21 mouse cellular contexts compared by ENCODE assay signal in the genomic region with DNA sequence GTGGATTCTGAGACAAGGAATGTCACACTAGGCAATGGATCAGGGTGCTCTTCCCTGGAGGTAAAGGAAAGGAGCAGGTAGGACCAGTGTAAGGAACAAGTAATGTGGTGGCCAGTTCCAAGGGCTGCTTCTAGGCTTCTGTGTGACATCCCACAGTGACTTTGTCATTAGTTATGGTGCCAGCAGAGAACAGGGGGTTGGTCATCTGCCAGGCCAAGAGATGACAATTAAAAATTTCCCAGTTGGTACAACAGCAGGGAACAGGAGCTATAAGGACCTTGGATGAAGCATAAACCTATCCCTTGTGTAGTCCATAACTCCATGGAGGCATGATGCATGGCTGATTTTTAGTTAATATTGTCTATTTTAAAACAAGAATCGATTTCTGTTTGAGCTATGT.
A peak's percentile ranks its signal among the peaks of the same experiment; 100 is the strongest.
DNase-seq lines count a peak whose midpoint lies in the region; ATAC-seq lines count a peak whose summit lies in the region.
"Had no signal": no experiment of that assay in that cellular context is flagged by ENCODE, and none has a peak within 500 bp of the region (broad histone marks: within the 10 kb centered on the region; RNA-seq: fewer than 3 reads in every experiment).

No protein-coding gene starts in this region.

- H3K9ac ChIP-seq in heart, embryonic 11.5 days (ENCODE audit: low read depth, low read length): no peak overlapping the region
- H3K9ac ChIP-seq: embryonic facial prominence, embryonic 15.5 days; forebrain, embryonic 15.5 days; heart, embryonic 12.5 days; hindbrain, embryonic 14.5 days; intestine, embryonic 15.5 days had no signal

- no peak overlapping the region for H3K4me3 ChIP-seq in heart, embryonic 11.5 days (ENCODE audit: low read depth, low read length)
- H3K4me3 ChIP-seq: embryonic facial prominence, embryonic 15.5 days; erythroblast, embryonic 14.5 days; forebrain, embryonic 10.5 days; forebrain, embryonic 15.5 days; heart, adult 2 months; heart, embryonic 12.5 days; hindbrain, embryonic 10.5 days; intestine, embryonic 15.5 days had no signal

- H3K27me3 ChIP-seq in heart, embryonic 11.5 days (ENCODE audit: control insufficient read depth, insufficient read depth, low read length): no peaks in the 10 kb centered on the region
- H3K27me3 ChIP-seq: embryonic facial prominence, embryonic 15.5 days; forebrain, embryonic 15.5 days; heart, embryonic 12.5 days; intestine, embryonic 15.5 days had no signal

- no peaks in the 10 kb centered on the region for H3K9me3 ChIP-seq in heart, embryonic 11.5 days (replicated peaks; ENCODE audit: control insufficient read depth, low read length)
- H3K9me3 ChIP-seq: embryonic facial prominence, embryonic 15.5 days; forebrain, embryonic 10.5 days; forebrain, embryonic 15.5 days; heart, embryonic 12.5 days; hindbrain, embryonic 10.5 days; intestine, embryonic 15.5 days had no signal

- DNase-seq in left cerebral cortex, postnatal 4 days: peak; percentile 5
- DNase-seq in left cerebral cortex, postnatal 25 days (ENCODE audit: low spot score in 2 of 2): no peak
- DNase-seq in cerebellum, adult 8-10 months: peak; percentile 9
- peak; percentile 23 to 40 for DNase-seq in cerebellum, postnatal 14 days
- DNase-seq in heart, adult 11 months: no peak
- no peak for DNase-seq in thymus, postnatal 14 days
- DNase-seq: adrenal gland, postnatal 25 days; embryo, embryonic 11 days; gastrocnemius, postnatal 10 days; heart, adult 2 months; kidney, adult 18-20 months had no signal

- WGBS in heart, embryonic 11.5 days (ENCODE audit: insufficient replicate concordance): 52% methylated on average over 1 of the region's 1 CpGs

- H3K4me2 ChIP-seq in heart, embryonic 11.5 days: no peak overlapping the region
- H3K4me2 ChIP-seq: embryonic facial prominence, embryonic 15.5 days; forebrain, embryonic 15.5 days; heart, embryonic 12.5 days; hindbrain, embryonic 14.5 days; intestine, embryonic 15.5 days had no signal

- no peak for ATAC-seq in heart, embryonic 11.5 days (replicated peaks; ENCODE audit: insufficient number of reproducible peaks, low FRiP score, low TSS enrichment)
- ATAC-seq: activated CD4-positive, CD25-positive, alpha-beta regulatory T cell, adult 4 months; forebrain, embryonic 15.5 days; intestine, embryonic 15.5 days had no signal

- no peaks in the 10 kb centered on the region for H3K36me3 ChIP-seq in heart, embryonic 11.5 days (ENCODE audit: control insufficient read depth, insufficient read depth, low read length)
- H3K36me3 ChIP-seq: embryonic facial prominence, embryonic 15.5 days; forebrain, embryonic 10.5 days; forebrain, embryonic 15.5 days; heart, embryonic 12.5 days; hindbrain, embryonic 10.5 days; intestine, embryonic 15.5 days had no signal

- intact Hi-C loops in left cerebral cortex, postnatal 4 days (cut with DNase I): no loop called here
- intact Hi-C loops in left cerebral cortex, postnatal 25 days (cut with DNase I): no loop called here

- no peak overlapping the region for H3K27ac ChIP-seq in heart, embryonic 11.5 days (ENCODE audit: low read depth, low read length)
- H3K27ac ChIP-seq: embryonic facial prominence, embryonic 15.5 days; forebrain, embryonic 10.5 days; forebrain, embryonic 15.5 days; heart, adult 2 months; hindbrain, embryonic 10.5 days; hindbrain, embryonic 14.5 days; intestine, embryonic 15.5 days had no signal

- no peaks in the 10 kb centered on the region for H3K4me1 ChIP-seq in heart, embryonic 11.5 days (ENCODE audit: control insufficient read depth, insufficient read depth, low read length)
- H3K4me1 ChIP-seq: embryonic facial prominence, embryonic 15.5 days; forebrain, embryonic 10.5 days; forebrain, embryonic 15.5 days; heart, embryonic 12.5 days; hindbrain, embryonic 10.5 days; intestine, embryonic 15.5 days had no signal

Comparison
In these comparisons a context has a peak if more than half of its experiments do, and no peak if none do; other contexts are left out.
1. DNase-seq: peak in left cerebral cortex, postnatal 4 days (single experiment), cerebellum, adult 8-10 months (single experiment) and cerebellum, postnatal 14 days (2 of 2); none in left cerebral cortex, postnatal 25 days (0 of 2), heart, adult 11 months (single experiment) and thymus, postnatal 14 days (single experiment).